Mouse (Mus musculus) heart, postnatal 25 days (tissue): ENCODE results near the gene Il24. TPM values are rescaled to one million over a fixed set of nuclear protein-coding genes. Genes with fewer than 3 reads are reported as not detected.

Experiments
- DNase-seq: peaks from one replicate; pipeline ENCODE4 v3.0.0; 2022; ENCODE audit warnings: low spot score
- intact Hi-C: fragments of 180-260 bp; cut with DNase I; formaldehyde crosslinking; loops from one replicate; pipeline ENCODE4 v1.15.1; 2025
- total RNA-seq, 2 experiments: library from RNA; stranded (reverse); gene quantifications; 2 replicates each; pipeline ENCODE4 v1.2.3; 2021

Il24 gene
- total RNA-seq, 2 experiments from 2014 or later = not detected

DNA sequence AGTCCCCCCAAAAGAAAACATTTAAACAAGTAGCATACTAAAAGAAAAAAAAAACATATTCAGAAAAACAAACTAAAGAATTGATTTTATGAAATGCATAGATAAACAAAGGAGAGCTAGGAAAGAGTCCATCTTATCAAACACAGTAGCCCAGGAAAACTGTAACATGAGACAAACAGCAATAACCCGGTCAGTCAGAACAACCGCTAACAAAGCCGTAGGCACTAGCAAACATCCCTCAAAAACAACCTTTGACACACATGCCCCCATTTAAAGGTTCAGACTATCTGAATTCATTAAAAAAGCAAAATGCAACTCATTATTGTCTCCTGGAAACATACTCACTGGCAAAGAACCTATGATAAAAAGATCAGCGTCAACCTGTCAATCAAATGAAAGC lies 29.8 kb downstream of the Il24 start:
- DNase-seq = no peak
- intact Hi-C loops = no loop called here

DNA sequence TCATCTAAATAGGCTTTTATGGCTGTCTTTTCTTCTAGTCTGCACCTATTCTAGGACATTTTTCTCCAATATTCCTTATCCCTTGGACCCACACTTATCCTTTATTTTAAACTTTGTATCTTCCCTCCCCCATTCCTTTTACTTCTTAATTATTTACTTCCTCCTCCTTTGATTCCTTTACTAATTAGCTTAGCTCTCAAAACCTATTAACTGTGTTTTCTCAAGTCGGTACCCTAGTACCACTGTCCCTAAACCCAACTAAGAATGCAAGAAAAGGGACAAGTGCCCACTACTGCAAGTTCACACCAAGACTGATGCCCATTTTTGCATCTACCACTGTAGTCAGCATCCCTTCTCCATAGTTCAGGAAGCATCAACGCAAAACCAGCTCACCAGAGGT lies 31.5 kb downstream of the Il24 start:
- intact Hi-C loops = no loop called here
- DNase-seq = no peak

DNA sequence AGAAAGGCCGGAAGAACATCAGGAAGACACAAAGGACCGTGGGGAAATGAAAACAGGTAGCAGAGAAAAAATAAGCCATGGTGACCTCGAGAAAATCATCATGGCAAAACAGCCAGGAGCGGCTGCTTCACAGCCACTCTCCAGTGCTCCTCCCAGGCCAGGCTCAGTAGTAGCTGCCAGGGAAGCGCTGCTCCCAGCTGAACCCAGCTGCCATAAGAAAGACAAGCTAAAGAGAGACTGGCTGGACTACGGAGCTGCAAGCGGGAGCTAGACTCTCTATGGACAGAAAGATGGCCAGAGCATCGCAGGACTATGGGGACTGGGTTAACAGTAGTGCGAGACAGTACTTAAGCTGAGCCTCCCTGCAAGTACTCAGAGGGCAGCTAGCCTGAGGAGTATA lies 32.4 kb downstream of the Il24 start:
- intact Hi-C loops = no loop called here
- no peak for DNase-seq

DNA sequence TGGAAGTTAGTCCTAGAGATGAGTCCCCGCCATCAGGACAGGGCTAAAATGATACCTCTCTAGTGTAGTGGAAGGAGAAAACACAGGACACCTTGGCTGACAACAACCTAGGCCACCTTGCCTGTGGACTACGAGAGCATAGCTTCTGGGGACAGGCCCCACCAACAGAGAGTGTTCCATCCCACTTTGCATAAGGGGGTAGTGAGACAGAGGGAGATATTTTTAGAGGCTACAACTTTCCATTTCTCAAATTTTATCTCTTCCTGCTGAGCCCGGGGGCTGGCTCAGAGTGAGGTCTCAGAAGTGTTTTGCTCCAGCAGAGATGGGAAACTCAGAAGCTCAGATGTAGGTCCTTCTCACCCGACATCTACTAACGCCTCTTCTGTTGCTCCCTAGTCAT lies 36.8 kb downstream of the Il24 start:
- no peak for DNase-seq
- intact Hi-C loops = no loop called here

DNA sequence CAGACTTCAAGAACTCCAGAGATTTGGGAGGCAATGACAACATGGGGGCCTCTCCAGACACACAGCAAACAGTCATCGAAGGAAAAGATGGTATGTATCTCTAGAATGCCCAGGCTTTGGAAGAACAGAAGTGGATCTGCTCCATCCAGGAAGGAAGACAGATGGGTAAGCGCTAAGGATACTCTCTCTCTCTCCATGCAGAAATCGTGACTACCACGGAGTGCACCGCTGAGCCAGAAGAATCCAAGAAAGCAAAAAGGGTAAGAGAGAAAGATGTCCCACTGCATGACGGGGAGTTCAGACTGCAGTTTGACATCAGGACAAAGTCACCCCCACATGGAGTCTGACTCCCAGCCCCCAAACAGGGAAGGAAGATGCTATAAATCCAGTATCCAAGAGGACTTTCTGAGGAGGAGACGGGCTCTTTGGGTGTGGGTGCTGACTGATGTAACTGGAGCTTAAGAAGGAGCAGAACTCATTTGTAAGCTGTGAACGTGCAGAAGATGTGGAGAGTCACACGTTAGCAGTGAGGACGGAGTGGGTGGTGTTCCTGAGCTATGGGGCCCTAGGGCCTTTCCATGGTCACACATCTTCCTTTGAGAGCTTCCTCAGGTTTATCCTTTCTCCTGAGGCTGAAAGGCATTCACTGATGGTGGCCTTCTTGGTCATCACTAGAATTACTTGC lies 37.6 kb downstream of the Il24 start:
- intact Hi-C loops = no loop called here
- DNase-seq = no peak

DNA sequence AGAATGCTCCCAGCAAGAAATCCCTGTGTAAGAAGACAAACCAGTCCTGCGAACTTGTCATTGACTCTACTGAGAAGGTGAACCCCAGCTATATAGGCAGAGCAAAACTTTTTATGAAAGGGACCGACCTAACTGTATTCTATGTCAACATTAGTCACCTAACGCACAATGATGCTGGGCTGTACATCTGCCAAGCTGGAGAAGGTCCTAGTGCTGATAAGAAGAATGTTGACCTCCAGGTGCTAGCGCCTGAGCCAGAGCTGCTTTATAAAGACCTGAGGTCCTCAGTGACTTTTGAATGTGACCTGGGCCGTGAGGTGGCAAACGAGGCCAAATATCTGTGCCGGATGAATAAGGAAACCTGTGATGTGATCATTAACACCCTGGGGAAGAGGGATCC lies 42.7 kb downstream of the Il24 start:
- no peak for DNase-seq
- intact Hi-C loops = no loop called here

DNA sequence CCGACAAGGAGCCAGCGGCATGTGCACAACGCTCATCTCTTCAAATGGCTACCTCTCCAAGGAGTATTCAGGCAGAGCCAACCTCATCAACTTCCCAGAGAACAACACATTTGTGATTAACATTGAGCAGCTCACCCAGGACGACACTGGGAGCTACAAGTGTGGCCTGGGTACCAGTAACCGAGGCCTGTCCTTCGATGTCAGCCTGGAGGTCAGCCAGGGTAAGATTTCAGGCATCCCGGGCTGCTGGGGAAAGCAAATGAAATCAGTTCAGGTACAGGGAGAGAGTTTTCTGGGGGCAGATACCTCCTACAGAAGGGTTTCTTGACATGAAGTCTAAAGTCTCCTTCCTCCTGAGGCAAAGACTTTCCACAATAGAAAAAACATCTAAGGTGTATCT lies 45.6 kb downstream of the Il24 start:
- DNase-seq = no peak
- intact Hi-C loops = no loop called here

DNA sequence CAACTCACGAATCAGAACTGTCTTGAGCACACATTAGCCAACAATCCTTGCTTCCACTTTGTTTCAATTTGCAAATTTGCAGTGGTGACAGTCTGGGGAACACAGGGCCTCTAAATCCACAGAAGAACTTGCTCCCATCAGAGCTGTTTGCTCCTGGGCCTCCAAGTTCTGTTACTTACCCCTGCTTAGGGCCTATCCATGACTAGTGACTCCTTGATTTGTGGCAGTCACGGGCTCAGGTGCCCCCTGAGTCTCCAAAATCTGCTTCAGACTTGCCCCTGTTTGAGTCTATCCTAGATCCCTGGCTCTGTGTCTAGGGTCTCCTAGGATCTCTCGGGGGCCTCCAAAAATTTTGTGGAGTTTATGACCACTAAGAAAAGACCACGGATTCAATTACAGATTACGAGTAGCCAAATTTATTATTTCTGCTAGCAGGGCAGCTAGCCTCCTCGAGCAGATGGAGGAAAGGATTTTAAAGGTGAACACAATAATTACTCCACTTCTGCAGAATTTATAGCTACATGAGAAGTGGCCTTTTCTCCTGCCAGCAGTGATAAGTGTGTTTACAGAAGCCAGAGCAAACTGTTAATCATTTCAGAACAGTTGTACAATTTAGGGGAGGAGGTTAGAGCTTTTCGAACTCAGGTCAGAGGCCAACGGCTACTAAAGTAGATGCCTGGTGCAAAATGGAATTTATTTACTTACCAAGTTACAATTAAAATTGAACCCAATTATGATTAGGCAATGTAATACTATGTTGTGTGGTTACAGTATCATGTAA lies 46.5 kb downstream of the Il24 start:
- DNase-seq = no peak
- intact Hi-C loops = no loop called here

DNA sequence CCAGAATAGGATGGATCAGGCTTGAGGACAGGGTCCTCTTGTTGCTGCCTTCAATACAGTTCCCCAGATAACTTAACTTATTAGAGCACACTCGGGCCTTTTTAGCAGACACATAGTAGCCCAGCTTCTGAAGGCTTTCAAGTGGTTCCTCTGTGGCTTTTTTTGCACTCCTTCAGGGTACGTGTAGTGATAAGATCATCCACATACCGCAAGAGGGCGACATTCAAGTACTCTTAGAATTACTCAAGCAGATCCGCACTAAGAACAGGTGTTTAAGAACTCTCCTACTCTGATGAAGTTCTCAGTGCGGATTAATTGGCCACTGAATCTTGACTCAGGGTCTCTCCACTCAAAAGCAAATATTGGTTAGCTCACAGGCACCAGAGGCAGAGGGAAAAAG lies 49.0 kb downstream of the Il24 start:
- DNase-seq = no peak
- intact Hi-C loops = no loop called here

DNA sequence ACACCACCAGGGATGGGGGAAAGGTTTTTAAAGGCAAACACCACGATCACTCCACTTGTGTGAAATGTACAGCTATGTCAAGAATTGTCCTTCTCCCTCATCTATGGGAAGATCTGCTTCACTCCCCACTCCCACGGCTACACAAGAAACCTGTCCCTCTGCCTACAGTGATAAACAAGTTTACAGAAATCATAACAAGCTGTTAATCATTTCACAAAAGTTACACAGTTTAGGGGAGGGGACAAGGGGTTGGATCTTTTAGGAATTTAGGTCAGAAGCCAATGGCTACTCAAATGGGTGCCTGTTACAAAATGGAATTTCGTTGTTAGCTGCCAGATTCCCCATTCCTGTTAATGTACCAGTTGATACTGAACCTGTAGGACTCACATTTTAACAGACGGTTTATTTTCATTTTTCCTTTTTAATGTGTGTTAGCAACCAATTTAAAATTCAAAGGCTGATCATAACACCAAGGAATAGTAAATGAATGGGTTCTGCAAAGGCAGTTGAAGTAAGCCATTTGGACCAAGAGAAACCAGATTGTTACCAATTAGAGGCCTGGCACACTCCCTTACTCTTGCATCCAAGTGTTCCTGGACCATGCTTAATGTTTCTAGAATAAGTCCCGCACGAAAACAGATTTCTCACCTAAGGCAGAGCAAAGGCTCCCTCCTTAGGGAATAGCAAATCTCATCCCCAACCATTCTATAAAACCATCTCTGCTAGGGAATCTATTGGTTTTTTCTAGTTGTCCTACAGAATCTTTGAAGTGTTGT lies 51.9 kb downstream of the Il24 start:
- no peak for DNase-seq
- intact Hi-C loops = no loop called here

DNA sequence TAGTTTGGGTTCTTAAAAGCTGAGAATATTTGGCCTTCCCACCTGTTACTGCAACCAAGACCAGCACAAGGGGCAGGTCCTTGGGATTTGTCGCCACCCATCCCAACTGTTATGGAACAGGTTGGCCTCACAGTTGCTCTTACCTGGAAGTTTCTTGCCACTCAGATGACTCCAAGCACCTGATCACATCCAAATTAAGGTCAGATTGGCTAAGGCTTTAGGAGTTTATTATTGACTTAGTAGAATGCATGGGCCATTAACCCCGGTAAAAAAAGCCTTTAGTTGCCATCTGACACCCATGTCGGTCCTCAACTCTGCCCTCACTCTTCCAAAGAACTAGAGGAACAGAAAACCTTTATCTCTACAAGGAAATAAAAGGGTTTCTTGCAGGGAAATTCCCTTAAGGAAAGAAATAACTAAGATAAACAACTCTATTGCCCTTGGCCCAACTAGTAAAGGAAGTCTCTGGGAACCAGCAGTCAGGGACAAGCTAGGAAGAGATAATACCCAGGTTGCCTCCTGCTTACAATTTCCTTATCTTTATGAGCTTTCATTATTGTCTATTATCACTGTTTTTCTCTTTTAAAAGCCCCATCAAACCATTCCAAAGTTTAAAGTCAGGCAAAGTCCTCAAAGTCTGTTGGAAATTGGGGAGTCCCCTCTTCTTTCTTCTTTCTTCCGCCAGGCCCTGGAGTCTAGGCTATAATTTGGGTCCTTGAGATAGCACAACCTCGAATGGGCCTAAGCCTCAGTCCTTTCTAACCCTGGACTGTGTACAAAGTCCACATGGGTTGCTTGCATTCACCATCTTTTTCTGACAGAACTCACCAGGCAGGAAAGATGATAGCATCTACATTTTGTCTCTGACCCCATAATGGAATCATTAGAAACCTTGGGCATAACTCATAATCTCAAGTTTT lies 54.8 kb downstream of the Il24 start:
- no peak for DNase-seq
- intact Hi-C loops = no loop called here

Other genes starting within 250 kb of the Il24 start
- gene C4bp, start 225.8 kb downstream of the Il24 start, total RNA-seq = not detected
- under 1 TPM in 1 of 2 experiments, not detected in 1; 0.23 TPM for gene Gm29427, start 171.7 kb downstream of the Il24 start, total RNA-seq
- 1 to 10 TPM; 4.6 to 5.8 TPM for gene Yod1, start 170.1 kb downstream of the Il24 start, total RNA-seq
- 10 to 100 TPM; 64.4 to 69.2 TPM for gene Pfkfb2, start 158.2 kb downstream of the Il24 start, total RNA-seq
- gene AA986860, start 155.5 kb downstream of the Il24 start, total RNA-seq = under 1 TPM; 0.31 to 0.64 TPM
- gene Fcamr, start 86.6 kb downstream of the Il24 start, total RNA-seq = under 1 TPM; 0.48 to 0.70 TPM
- gene Pigr, start 60.8 kb downstream of the Il24 start, total RNA-seq = not detected
- 1 to 10 TPM; 1.2 to 2.4 TPM for gene Fcmr, start 21.8 kb downstream of the Il24 start, total RNA-seq
- gene Il20, start 24.0 kb upstream of the Il24 start, total RNA-seq = not detected
- not detected for gene Il19, start 52.7 kb upstream of the Il24 start, total RNA-seq
- not detected for gene Il10, start 132.4 kb upstream of the Il24 start, total RNA-seq
- 100 to 1,000 TPM; 264 to 283 TPM for gene Mapkapk2, start 210.4 kb upstream of the Il24 start, total RNA-seq